Mouse (Mus musculus) thymus, adult 2 months (tissue): Measurements from ENCODE around the gene Tmem171.

Experiments used
- CTCF ChIP-seq: fragments of 200-500 bp; IDR thresholded peaks from 2 replicates; pipeline ENCODE4 v1.5.1; 2012; ENCODE audit warnings: mild to moderate bottlenecking, control low read depth, low read length, moderate library complexity, borderline replicate concordance; ENCODE audit not compliant: control insufficient read depth, poor library complexity, insufficient read depth; ENCODE audit errors: extremely low read depth
- POLR2A ChIP-seq: fragments of 200-500 bp; IDR thresholded peaks from 2 replicates; pipeline ENCODE4 v1.6.1; 2012; ENCODE audit warnings: mild to moderate bottlenecking, low read length, control low read depth, moderate library complexity; ENCODE audit not compliant: control insufficient read depth, poor library complexity, insufficient read depth; ENCODE audit errors: extremely low read depth

GRCm38 (mm10) chr13:98743214-98743613 lies 48.6 kb upstream of the Tmem171 start:
- no peak for TF ChIP-seq CTCF
- no peak for TF ChIP-seq POLR2A
